27 mouse cellular contexts compared by ENCODE assay signal in genomic region chr10:45194531-45194930, GRCm38 (mm10). TPM values are rescaled to one million over a fixed set of nuclear protein-coding genes. Genes with fewer than 3 reads are reported as not detected.
DNase-seq lines count a peak whose midpoint lies in the region; ATAC-seq lines count a peak whose summit lies in the region.
"Had no signal": no experiment of that assay in that cellular context is flagged by ENCODE, and none has a peak within 500 bp of the region (broad histone marks: within the 10 kb centered on the region; RNA-seq: fewer than 3 reads in every experiment).

No protein-coding gene starts in this region.

- no peaks in the 10 kb centered on the region for H3K4me1 ChIP-seq in intestine, embryonic 14.5 days (replicated peaks; ENCODE audit: control insufficient read depth, insufficient read depth, low read length)
- H3K4me1 ChIP-seq in intestine, embryonic 16.5 days (ENCODE audit: control insufficient read depth, insufficient read depth, low read length): no peaks in the 10 kb centered on the region
- H3K4me1 ChIP-seq: embryonic facial prominence, embryonic 13.5 days; forebrain, embryonic 15.5 days; heart, embryonic 12.5 days; heart, embryonic 15.5 days had no signal

- 81% methylated on average over 5 of the region's 5 CpGs for WGBS in intestine, embryonic 14.5 days
- 86% methylated on average over 5 of the region's 5 CpGs for WGBS in intestine, embryonic 16.5 days

- no peak overlapping the region for H3K9ac ChIP-seq in intestine, embryonic 14.5 days (ENCODE audit: low read length)
- H3K9ac ChIP-seq in intestine, embryonic 16.5 days (ENCODE audit: low read depth, low read length): no peak overlapping the region
- H3K9ac ChIP-seq: embryonic facial prominence, embryonic 13.5 days; forebrain, embryonic 12.5 days; forebrain, embryonic 15.5 days; heart, embryonic 12.5 days; heart, embryonic 15.5 days; hindbrain, embryonic 13.5 days had no signal

- H3K27me3 ChIP-seq in intestine, embryonic 14.5 days (replicated peaks; ENCODE audit: control insufficient read depth, insufficient read depth, low read length): no peaks in the 10 kb centered on the region
- no peaks in the 10 kb centered on the region for H3K27me3 ChIP-seq in intestine, embryonic 16.5 days (replicated peaks; ENCODE audit: control insufficient read depth, insufficient read depth, low read length)
- H3K27me3 ChIP-seq: embryonic facial prominence, embryonic 13.5 days; forebrain, embryonic 12.5 days; forebrain, embryonic 15.5 days; heart, embryonic 12.5 days; heart, embryonic 15.5 days; hindbrain, embryonic 13.5 days had no signal

- no peak overlapping the region for H3K4me3 ChIP-seq in intestine, embryonic 14.5 days (ENCODE audit: low read depth, low read length)
- H3K4me3 ChIP-seq in intestine, embryonic 16.5 days (ENCODE audit: low read length): no peak overlapping the region
- H3K4me3 ChIP-seq: embryonic facial prominence, embryonic 10.5 days; embryonic facial prominence, embryonic 13.5 days; erythroblast, embryonic 14.5 days; forebrain, embryonic 12.5 days; forebrain, embryonic 15.5 days; heart, embryonic 12.5 days; heart, embryonic 15.5 days; hindbrain, embryonic 10.5 days; hindbrain, embryonic 13.5 days had no signal

- no peaks in the 10 kb centered on the region for H3K9me3 ChIP-seq in intestine, embryonic 14.5 days (ENCODE audit: control insufficient read depth, low read length)
- H3K9me3 ChIP-seq in intestine, embryonic 16.5 days (ENCODE audit: control insufficient read depth, low read length): no peaks in the 10 kb centered on the region
- H3K9me3 ChIP-seq: embryonic facial prominence, embryonic 10.5 days; embryonic facial prominence, embryonic 13.5 days; forebrain, embryonic 12.5 days; forebrain, embryonic 15.5 days; heart, embryonic 15.5 days; hindbrain, embryonic 10.5 days; hindbrain, embryonic 13.5 days had no signal

- no peak for ATAC-seq in intestine, embryonic 14.5 days (replicated peaks; ENCODE audit: low FRiP score, low TSS enrichment, low read depth)
- no peak for ATAC-seq in intestine, embryonic 16.5 days
- ATAC-seq: forebrain, embryonic 15.5 days; intestine, postnatal 0 days had no signal

- H3K27ac ChIP-seq in intestine, embryonic 14.5 days (ENCODE audit: low read depth): no peak overlapping the region
- no peak overlapping the region for H3K27ac ChIP-seq in intestine, embryonic 16.5 days (ENCODE audit: low read length)
- H3K27ac ChIP-seq: embryonic facial prominence, embryonic 10.5 days; embryonic facial prominence, embryonic 13.5 days; forebrain, embryonic 12.5 days; forebrain, embryonic 15.5 days; heart, embryonic 15.5 days; hindbrain, embryonic 10.5 days had no signal

- H3K4me2 ChIP-seq in intestine, embryonic 14.5 days (ENCODE audit: low read length): no peak overlapping the region
- no peak overlapping the region for H3K4me2 ChIP-seq in intestine, embryonic 16.5 days (ENCODE audit: low read depth, low read length)
- H3K4me2 ChIP-seq: embryonic facial prominence, embryonic 13.5 days; forebrain, embryonic 12.5 days; forebrain, embryonic 15.5 days; heart, embryonic 12.5 days; heart, embryonic 15.5 days; hindbrain, embryonic 13.5 days had no signal

- peak; percentile 44 for DNase-seq in intestine, embryonic 14.5 days (ENCODE audit: low spot score)
- DNase-seq in ES-CJ7 (ENCODE audit: low read depth, low spot score) (peak; percentile 53), ZHBTc4 (ENCODE audit: low read depth, low spot score) (peak; percentile 22)
- no peak for DNase-seq in embryo, embryonic 10 days (ENCODE audit: low spot score)
- no peak for DNase-seq in ovary, adult 18-20 months (ENCODE audit: low spot score)
- DNase-seq: adrenal gland, postnatal 10 days; adrenal gland, postnatal 36 days; B cell, adult 2 months; cerebellum, adult 18-20 months; cerebellum, adult 9-10 months; cerebellum, postnatal 14 days; gastrocnemius, postnatal 10 days; gastrocnemius, postnatal 36 days; heart, postnatal 10 days; heart, postnatal 36 days; kidney, adult 2 months had no signal

- H3K36me3 ChIP-seq in intestine, embryonic 14.5 days (ENCODE audit: control insufficient read depth, insufficient read depth, low read length): no peaks in the 10 kb centered on the region
- H3K36me3 ChIP-seq in intestine, embryonic 16.5 days (ENCODE audit: control insufficient read depth, insufficient read depth, low read length): no peaks in the 10 kb centered on the region
- H3K36me3 ChIP-seq: embryonic facial prominence, embryonic 10.5 days; embryonic facial prominence, embryonic 13.5 days; forebrain, embryonic 12.5 days; forebrain, embryonic 15.5 days; heart, embryonic 12.5 days; heart, embryonic 15.5 days; hindbrain, embryonic 10.5 days; hindbrain, embryonic 13.5 days had no signal

RNA-seq across cellular contexts. Expression of gene Popdc3, which starts 16.6 kb away (rescaled TPM):
- polyA plus RNA-seq in intestine, embryonic 14.5 days (2014; fragmentation: Nextera tagmentation; extraction: Ambion mirVana): 0.22 and 0.51 TPM in 2 replicates
- 0.51 and 0.59 TPM in 2 replicates for polyA plus RNA-seq in intestine, embryonic 16.5 days (2015; fragmentation: Nextera tagmentation; extraction: Ambion mirVana)
- polyA plus RNA-seq: erythroblast, embryonic 14.5 days had no signal

Comparison
In these comparisons a context has a peak if more than half of its experiments do, and no peak if none do; other contexts are left out.
1. DNase-seq: peak in intestine, embryonic 14.5 days (single experiment), ES-CJ7 (single experiment) and ZHBTc4 (single experiment); none in embryo, embryonic 10 days (single experiment) and ovary, adult 18-20 months (single experiment).